Mouse (Mus musculus): ENCODE results near the gene Bbx.

GRCm38 (mm10) chr16:50192626-50193025 is 239.6 kb downstream of the Bbx start:
- no peak for TF ChIP-seq GATA1 (IDR thresholded peaks at IDR 0.05; ENCODE audit: borderline replicate concordance, low read length)
- no peak for TF ChIP-seq FLI1 (IDR thresholded peaks at IDR 0.05; ENCODE audit: low read length)
